Mouse (Mus musculus) testis, adult 2 months (tissue): ENCODE data around the gene Slco3a1. TPM values are rescaled to one million over a fixed set of nuclear protein-coding genes. Genes with fewer than 3 reads are reported as not detected.

ENCODE experiments used
- H3K27ac ChIP-seq: fragments of 200-500 bp; 2 replicates; pipeline ENCODE4 v1.5.1; 2012; ENCODE audit warnings: low read depth, low read length; ENCODE audit not compliant: control insufficient read depth, insufficient read depth
- H3K27me3 ChIP-seq: fragments of 200-500 bp; 2 replicates; pipeline ENCODE4 v1.6.1; 2012; ENCODE audit warnings: mild to moderate bottlenecking, low read length, moderate library complexity; ENCODE audit not compliant: control insufficient read depth, insufficient read depth
- H3K36me3 ChIP-seq: fragments of 200-500 bp; 2 replicates; pipeline ENCODE4 v1.6.1; 2012; ENCODE audit warnings: mild to moderate bottlenecking, low read length; ENCODE audit not compliant: control insufficient read depth, insufficient read depth
- H3K4me1 ChIP-seq: fragments of 200-500 bp; 2 replicates; pipeline ENCODE4 v1.6.1; 2012; ENCODE audit warnings: low read length; ENCODE audit not compliant: control insufficient read depth, insufficient read depth
- H3K4me3 ChIP-seq: fragments of 200-500 bp; 2 replicates; pipeline ENCODE4 v1.5.1; 2012; ENCODE audit warnings: low read depth, mild to moderate bottlenecking, low read length, moderate library complexity, mixed read lengths; ENCODE audit not compliant: control insufficient read depth
- CTCF ChIP-seq: fragments of 200-500 bp; IDR thresholded peaks from 2 replicates; pipeline ENCODE4 v1.5.1; 2012; ENCODE audit warnings: low read depth, mild to moderate bottlenecking, inconsistent platforms, low read length, moderate library complexity; ENCODE audit not compliant: control insufficient read depth, insufficient read depth, insufficient replicate concordance
- POLR2A ChIP-seq: fragments of 200-500 bp; IDR thresholded peaks from 2 replicates; pipeline ENCODE4 v1.6.1; 2012; ENCODE audit warnings: low read depth, mild to moderate bottlenecking, inconsistent platforms, low read length, moderate library complexity; ENCODE audit not compliant: control insufficient read depth
- polyA plus RNA-seq: library from polyadenylated mRNA; depleted of rRNA; stranded (reverse); fragments of >200 nt; gene quantifications from 2 replicates; pipeline ENCODE4 v1.2.3, GENCODE M21; 2012

Slco3a1 gene
- polyA plus RNA-seq, 1 experiment = 67.7 TPM

- H3K4me3 ChIP-seq = no peak overlapping the region
- H3K27ac ChIP-seq = no peak overlapping the region
- H3K4me1 ChIP-seq = no peaks in the 10 kb centered on the region
- no peaks in the 10 kb centered on the region for H3K27me3 ChIP-seq
- TF ChIP-seq POLR2A (no peak), CTCF (no peak)
- no peaks in the 10 kb centered on the region for H3K36me3 ChIP-seq
Observed at GRCm38 (mm10) chr7:74303611-74304300, 250.8 kb downstream of the Slco3a1 start.

- Histone ChIP-seq H3K4me1 (no peaks in the 10 kb centered on the region), H3K4me3 (no peak overlapping the region), H3K36me3 (no peaks in the 10 kb centered on the region), H3K27ac (no peak overlapping the region), H3K27me3 (no peaks in the 10 kb centered on the region)
- no peak for TF ChIP-seq CTCF
- TF ChIP-seq POLR2A = no peak
Observed at GRCm38 (mm10) chr7:74303081-74303480, 251.5 kb downstream of the Slco3a1 start.

GRCm38 (mm10) chr7:74286531-74286930, 268.0 kb downstream of the Slco3a1 start:
- no peak for TF ChIP-seq POLR2A
- no peak for TF ChIP-seq CTCF
- H3K4me3 ChIP-seq = no peak overlapping the region
- H3K27me3 ChIP-seq = no peaks in the 10 kb centered on the region
- H3K36me3 ChIP-seq = no peaks in the 10 kb centered on the region
- no peaks in the 10 kb centered on the region for H3K4me1 ChIP-seq
- H3K27ac ChIP-seq = no peak overlapping the region

GRCm38 (mm10) chr7:74280371-74280770, 274.2 kb downstream of the Slco3a1 start:
- Histone ChIP-seq H3K36me3 (no peaks in the 10 kb centered on the region), H3K4me3 (no peak overlapping the region), H3K27me3 (no peaks in the 10 kb centered on the region), H3K4me1 (no peaks in the 10 kb centered on the region), H3K27ac (no peak overlapping the region)
- TF ChIP-seq CTCF = no peak
- TF ChIP-seq POLR2A = no peak

- H3K27me3 ChIP-seq = no peaks in the 10 kb centered on the region
- no peak overlapping the region for H3K4me3 ChIP-seq
- no peak overlapping the region for H3K27ac ChIP-seq
- TF ChIP-seq POLR2A = no peak
- TF ChIP-seq CTCF = no peak
- H3K4me1 ChIP-seq = no peaks in the 10 kb centered on the region
- H3K36me3 ChIP-seq = no peaks in the 10 kb centered on the region
Observed at GRCm38 (mm10) chr7:74279356-74279755, 275.2 kb downstream of the Slco3a1 start.

- no peak overlapping the region for H3K27ac ChIP-seq
- no peaks in the 10 kb centered on the region for H3K4me1 ChIP-seq
- no peaks in the 10 kb centered on the region for H3K36me3 ChIP-seq
- no peak overlapping the region for H3K4me3 ChIP-seq
- no peaks in the 10 kb centered on the region for H3K27me3 ChIP-seq
- TF ChIP-seq CTCF = no peak
Observed at GRCm38 (mm10) chr7:74270089-74270394, 284.5 kb downstream of the Slco3a1 start.

GRCm38 (mm10) chr7:74269283-74270088, 285.1 kb downstream of the Slco3a1 start:
- Histone ChIP-seq H3K36me3 (no peaks in the 10 kb centered on the region), H3K4me3 (no peak overlapping the region), H3K27me3 (no peaks in the 10 kb centered on the region), H3K27ac (no peak overlapping the region), H3K4me1 (no peaks in the 10 kb centered on the region)
- TF ChIP-seq CTCF (no peak), POLR2A (no peak)
